Mouse (Mus musculus) left cerebral cortex, postnatal 10 days (tissue): ENCODE measurements at regions not wholly inside any gene's neighbourhood (a gene's known extent, or its start where the extent isn't known, plus 50 kb on each side); places are given as distances from the start of the nearest gene placed in this dataset.
"Not testable (repeated sequence)": the region's sequence is repeated elsewhere in the genome, so short reads cannot be mapped to it uniquely, and the experiment has no call there.

Source experiments
- DNase-seq, 2 experiments: peaks; one replicate each; pipeline ENCODE4 v3.0.0; 2021 to 2022; ENCODE audit warnings: low spot score in 2 of 2, mixed read lengths in 1 of 2; ENCODE audit errors: extremely low spot score in 1 of 2
- intact Hi-C: fragments of 180-260 bp; cut with DNase I; formaldehyde crosslinking; loops from one replicate; pipeline ENCODE4 v1.15.1; 2025

- DNase-seq, result no peak
- intact Hi-C loops, result no loop called here
These were observed 1544.0 kb downstream of the Efna5 start for GRCm38 (mm10) chr17:61337094-61337493.

GRCm38 (mm10) chr17:61325401-61325800, 1555.7 kb downstream of the Efna5 start:
- no peak for DNase-seq
- intact Hi-C loops, result no loop called here

GRCm38 (mm10) chr17:61320865-61321264, 1560.3 kb downstream of the Efna5 start:
- intact Hi-C loops, result no loop called here
- no peak for DNase-seq

- intact Hi-C loops, result no loop called here
- DNase-seq, result no peak
These were observed 1567.7 kb downstream of the Efna5 start for GRCm38 (mm10) chr17:61313424-61313823.

- DNase-seq, result no peak
These were observed 1569.9 kb downstream of the Efna5 start for GRCm38 (mm10) chr17:61311189-61311588.

GRCm38 (mm10) chr17:61303611-61304010, 1577.5 kb downstream of the Efna5 start:
- no peak for DNase-seq
- intact Hi-C loops, result no loop called here

More at GRCm38 (mm10) chr17:61311189-61311588, 1569.9 kb downstream of the Efna5 start:
- intact Hi-C loops, result no loop called here

- intact Hi-C loops, result no loop called here
- peak; percentile 15 to 17 for DNase-seq
These were observed 1579.1 kb downstream of the Efna5 start for GRCm38 (mm10) chr17:61301984-61302383.

- intact Hi-C loops, result no loop called here
- no peak for DNase-seq
These were observed 1579.9 kb downstream of the Efna5 start for GRCm38 (mm10) chr17:61301171-61301570.

- DNase-seq, result no peak
- intact Hi-C loops, result no loop called here
These were observed 1590.0 kb downstream of the Efna5 start for GRCm38 (mm10) chr17:61291129-61291528.

GRCm38 (mm10) chr17:61288590-61288989, 1592.5 kb downstream of the Efna5 start:
- no peak for DNase-seq
- intact Hi-C loops, result no loop called here

- DNase-seq, result no peak
- intact Hi-C loops, result no loop called here
These were observed 1607.5 kb downstream of the Efna5 start for GRCm38 (mm10) chr17:61273631-61274030.

GRCm38 (mm10) chr17:61256526-61256925, 1624.6 kb downstream of the Efna5 start:
- DNase-seq, intact Hi-C loops: not testable (repeated sequence)

GRCm38 (mm10) chr17:61248411-61248810, 1632.7 kb downstream of the Efna5 start:
- DNase-seq, result no peak
- intact Hi-C loops, result no loop called here

- intact Hi-C loops, result no loop called here
- DNase-seq, result no peak
These were observed 1663.9 kb downstream of the Efna5 start for GRCm38 (mm10) chr17:61217198-61217722.

GRCm38 (mm10) chr17:61204316-61204715, 1676.8 kb downstream of the Efna5 start:
- intact Hi-C loops, result no loop called here
- no peak for DNase-seq

- intact Hi-C loops, result not testable (repeated sequence)
These were observed 1693.2 kb downstream of the Efna5 start for GRCm38 (mm10) chr17:61187880-61188279.

GRCm38 (mm10) chr17:61176586-61176985, 1704.5 kb downstream of the Efna5 start:
- no peak for DNase-seq
- intact Hi-C loops, result no loop called here

More at GRCm38 (mm10) chr17:61187880-61188279, 1693.2 kb downstream of the Efna5 start:
- DNase-seq, result not testable (repeated sequence)

GRCm38 (mm10) chr17:61159437-61159836, 1721.7 kb downstream of the Efna5 start:
- DNase-seq, result no peak
- intact Hi-C loops, result no loop called here

- DNase-seq, result no peak
- intact Hi-C loops, result no loop called here
These were observed 1744.1 kb downstream of the Efna5 start for GRCm38 (mm10) chr17:61137006-61137405.

GRCm38 (mm10) chr17:61127767-61128166, 1753.3 kb downstream of the Efna5 start:
- intact Hi-C loops, result no loop called here

GRCm38 (mm10) chr17:61106302-61106701, 1774.8 kb downstream of the Efna5 start:
- intact Hi-C loops, result no loop called here

More at GRCm38 (mm10) chr17:61127767-61128166, 1753.3 kb downstream of the Efna5 start:
- no peak for DNase-seq

More at GRCm38 (mm10) chr17:61106302-61106701, 1774.8 kb downstream of the Efna5 start:
- no peak for DNase-seq
